Mouse (Mus musculus) embryo, embryonic 9.5 days (tissue): ENCODE data around the gene Myrf.

Experiments used
- DNase-seq: peaks from one replicate; pipeline ENCODE4 v3.0.0-alpha.2; 2017; ENCODE audit errors: extremely low spot score

The Myrf gene

DNA sequence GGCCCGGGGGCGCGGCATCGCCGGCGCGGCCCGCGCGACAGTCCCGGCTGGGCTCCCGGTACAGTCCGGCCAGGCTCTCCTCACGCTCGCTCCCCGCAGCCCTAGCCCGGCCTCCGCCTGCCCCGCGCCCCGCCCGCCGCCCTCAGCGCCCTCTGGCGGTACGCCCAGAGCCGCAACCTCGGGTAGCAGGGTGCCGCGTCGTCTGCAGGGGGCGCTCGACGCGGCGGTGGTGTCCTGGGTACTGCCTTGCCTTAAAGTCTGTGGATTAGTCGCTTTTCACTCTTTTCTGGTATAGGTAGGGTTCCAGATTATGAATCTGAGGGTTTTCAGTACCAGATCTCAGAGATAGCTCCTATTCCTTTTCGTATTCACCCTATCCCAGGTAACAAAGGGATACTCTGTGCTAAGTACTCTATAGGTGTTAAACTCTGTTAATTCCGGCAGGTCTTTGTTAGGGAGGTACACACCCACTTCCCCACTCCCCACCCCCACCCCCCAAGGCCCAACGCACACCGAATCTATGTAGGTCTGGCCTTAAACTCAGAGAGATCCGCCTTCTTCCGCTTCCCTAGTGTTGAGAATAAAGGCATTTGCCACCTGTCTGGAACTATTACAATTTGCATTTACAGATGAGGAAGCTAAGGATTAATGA is at the start of gene Myrf:
Myrf (minus strand) TSS at position 95 of the 652 bp plus-strand sequence.
- DNase-seq: peak; percentile 87

GRCm38 (mm10) chr19:10289609-10290150 is 49.1 kb upstream of the Myrf start:
- no peak for DNase-seq

DNA sequence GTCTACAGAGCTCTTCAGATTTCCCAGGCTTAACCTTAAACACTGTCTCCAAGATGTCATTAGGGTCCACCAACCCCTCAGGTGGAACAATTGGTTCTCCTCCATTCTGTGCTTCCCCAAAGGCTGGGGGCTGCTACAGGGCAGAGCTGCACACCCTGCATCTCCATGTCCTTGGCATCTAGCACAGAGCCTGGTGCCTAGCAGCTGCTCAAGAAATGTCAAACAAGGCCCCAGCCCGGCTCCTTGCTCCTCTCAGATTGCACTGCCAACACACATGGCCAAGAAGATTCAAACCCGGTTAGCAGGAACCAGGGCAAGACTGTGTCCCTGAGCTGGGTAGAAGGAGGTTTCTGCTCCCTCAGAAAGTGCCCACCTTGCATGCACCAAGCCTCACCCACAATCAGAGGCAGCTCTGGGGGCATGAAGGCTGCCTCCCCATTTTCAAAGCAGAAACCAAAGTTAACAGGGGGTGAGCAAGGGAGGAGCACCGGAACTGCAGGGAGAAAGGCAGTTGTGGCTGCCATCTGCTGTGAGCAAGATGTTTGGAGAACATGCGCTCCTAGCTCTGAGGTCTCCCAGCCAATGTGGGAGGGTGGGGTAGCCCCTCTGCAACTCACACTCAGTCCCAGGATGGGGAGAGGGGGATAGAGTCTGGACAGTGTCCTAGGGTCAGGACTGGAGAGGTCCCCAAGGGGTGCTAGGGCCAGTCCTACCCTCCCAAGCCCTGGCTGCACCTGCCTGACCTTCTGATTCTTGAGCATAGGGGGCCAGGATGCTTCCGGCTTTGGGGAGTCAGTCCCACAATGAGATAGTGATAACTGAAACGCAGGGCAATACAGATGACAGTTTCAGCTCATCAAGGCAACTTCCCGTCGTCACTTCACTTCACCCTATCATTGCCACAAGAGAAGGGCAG is 47.8 kb upstream of the Myrf start:
- DNase-seq: no peak

DNA sequence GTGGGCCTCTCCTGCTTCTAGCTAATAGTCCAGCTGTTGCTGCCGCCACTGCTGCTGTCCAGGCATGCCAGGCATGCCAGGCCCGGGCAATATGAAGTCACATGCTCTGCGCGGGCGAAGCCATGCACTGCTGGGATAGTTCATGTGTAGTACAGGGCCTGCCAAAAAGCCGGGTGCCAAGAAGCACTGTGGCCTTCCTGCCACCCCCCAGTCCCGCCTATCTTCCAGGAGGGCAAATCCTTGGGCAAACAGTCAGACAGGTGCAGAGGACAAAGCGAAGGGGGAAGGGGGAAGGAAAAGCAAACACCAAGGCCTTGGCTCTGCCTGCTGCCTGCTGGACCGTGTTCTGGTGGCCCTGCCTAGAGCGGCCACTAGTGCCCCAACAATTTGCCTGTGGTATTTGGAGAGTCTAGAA is 45.9 kb upstream of the Myrf start:
- no peak for DNase-seq

GRCm38 (mm10) chr19:10280771-10281540 is 40.4 kb upstream of the Myrf start:
- no peak for DNase-seq

DNA sequence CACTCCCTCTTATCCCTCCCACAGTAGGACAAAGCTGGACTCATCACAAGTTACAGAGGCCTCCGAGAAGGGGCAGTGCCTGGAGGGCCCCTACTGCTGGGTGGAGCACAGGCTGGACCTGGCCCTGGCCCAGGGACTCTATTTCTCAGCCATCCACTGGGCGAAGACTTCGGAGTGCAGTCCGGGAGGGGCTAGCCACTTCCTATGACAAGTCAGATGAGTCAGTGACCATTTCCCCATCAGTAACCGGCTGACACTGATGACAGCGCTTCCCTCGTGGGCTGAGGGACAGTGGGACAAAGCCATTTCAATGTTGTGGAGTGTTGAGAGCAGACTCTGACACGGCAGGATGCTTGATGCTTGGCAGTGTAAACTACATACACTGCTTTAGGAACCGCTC is 39.1 kb upstream of the Myrf start:
- no peak for DNase-seq

DNA sequence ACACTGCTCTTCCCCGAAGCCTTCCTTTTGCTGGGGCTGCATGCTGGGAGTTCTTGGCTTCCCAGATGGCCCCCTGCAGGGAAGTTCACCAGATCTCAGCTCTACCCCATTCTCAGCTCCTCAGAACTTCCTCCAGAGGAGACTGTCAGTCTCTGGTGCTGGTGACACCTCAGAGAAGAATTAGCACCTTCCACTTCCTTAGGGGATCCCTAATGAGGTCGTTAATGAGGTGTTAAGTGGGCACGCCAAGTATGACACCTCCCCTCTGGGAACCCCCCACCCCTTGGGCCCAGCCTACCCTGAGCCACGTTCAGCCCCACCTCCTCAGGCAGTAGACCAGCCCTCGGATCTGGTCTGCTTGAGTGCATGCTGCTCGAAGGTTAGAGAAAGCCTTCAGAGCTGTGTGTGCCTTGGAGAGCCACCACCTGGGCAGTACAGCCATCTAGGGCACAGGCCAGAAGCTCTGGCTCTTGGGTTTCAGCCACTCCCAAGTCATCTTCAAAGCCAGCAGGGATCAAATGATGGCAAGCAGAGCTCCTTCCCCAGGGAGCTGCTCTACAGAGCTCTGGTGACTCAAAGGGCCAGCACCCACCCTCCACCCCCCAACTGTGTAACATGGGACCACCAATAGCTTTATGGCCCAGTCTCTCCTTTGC is 38.2 kb upstream of the Myrf start:
- DNase-seq: no peak

GRCm38 (mm10) chr19:10277759-10278158 is 37.2 kb upstream of the Myrf start:
- no peak for DNase-seq

DNA sequence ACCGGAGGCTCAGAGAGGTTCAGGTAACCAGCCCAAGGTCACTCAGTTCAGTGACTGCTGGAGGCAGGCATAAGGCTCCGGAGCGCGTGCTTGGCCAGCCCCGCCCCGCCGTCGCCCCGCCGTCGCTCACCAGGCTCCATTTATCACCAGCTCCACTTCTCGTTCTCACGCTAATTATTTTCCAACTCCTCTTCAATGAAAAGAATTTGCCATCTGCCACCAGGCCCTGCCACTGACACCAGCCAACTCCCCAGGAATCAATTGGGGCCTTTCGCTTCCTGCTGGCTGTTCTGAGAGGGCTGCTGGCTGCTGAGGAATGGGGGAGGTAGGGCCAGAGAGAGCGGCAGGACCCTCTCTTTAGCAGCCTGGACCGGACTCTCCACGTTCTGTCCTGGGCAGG is 36.8 kb upstream of the Myrf start:
- peak; percentile 50 for DNase-seq

GRCm38 (mm10) chr19:10276483-10277144 is 36.1 kb upstream of the Myrf start:
- DNase-seq: no peak

- no peak for DNase-seq
Measured at GRCm38 (mm10) chr19:10274056-10274455, 33.5 kb upstream of the Myrf start.

- DNase-seq: peak; percentile 46
Measured at GRCm38 (mm10) chr19:10272746-10273145, 32.2 kb upstream of the Myrf start.

DNA sequence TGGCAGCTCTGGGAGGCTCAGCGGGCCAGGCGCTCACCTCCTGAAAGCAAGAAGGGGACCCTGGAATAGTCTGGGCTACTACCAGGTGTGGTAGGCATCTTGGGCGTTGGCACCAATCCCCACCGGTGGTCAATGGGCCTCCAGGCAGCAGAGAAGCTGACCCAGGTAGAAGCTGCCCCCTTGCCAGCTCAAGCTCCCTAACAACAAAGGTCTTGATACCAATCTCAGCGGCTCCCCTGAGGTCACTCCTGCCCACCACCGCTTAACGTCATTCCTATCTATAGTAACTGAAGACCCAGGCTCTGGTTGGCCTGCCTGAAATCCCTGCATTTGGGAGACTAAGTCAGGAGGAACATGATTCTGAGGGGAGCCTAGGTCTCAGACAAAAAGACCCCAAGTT is 31.0 kb upstream of the Myrf start:
- DNase-seq: no peak

- DNase-seq: no peak
Measured at GRCm38 (mm10) chr19:10270356-10270755, 29.8 kb upstream of the Myrf start.

GRCm38 (mm10) chr19:10268851-10269250 is 28.3 kb upstream of the Myrf start:
- no peak for DNase-seq

DNA sequence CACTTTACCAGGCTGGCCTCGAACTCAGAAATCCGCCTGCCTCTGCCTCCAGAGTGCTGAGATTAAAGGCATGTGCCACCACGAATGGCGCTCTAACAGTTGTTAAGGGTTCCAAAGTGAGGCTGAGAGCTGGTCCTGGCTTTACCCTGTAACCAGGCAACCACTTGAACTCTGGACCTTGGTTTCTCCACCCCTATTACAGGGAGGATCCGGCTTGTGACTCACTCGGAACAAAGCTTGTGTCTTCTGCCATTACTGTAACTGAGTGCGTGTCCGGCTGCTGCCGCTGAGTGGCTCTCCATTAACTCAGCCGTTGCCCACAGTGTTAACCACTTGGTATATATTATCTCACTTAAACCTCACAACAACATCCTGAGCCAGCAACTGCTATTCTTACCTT is 27.4 kb upstream of the Myrf start:
- DNase-seq: no peak

- no peak for DNase-seq
Measured at GRCm38 (mm10) chr19:10267057-10267456, 26.5 kb upstream of the Myrf start.

GRCm38 (mm10) chr19:10266196-10266850 is 25.8 kb upstream of the Myrf start:
- DNase-seq: peak; percentile 80

DNA sequence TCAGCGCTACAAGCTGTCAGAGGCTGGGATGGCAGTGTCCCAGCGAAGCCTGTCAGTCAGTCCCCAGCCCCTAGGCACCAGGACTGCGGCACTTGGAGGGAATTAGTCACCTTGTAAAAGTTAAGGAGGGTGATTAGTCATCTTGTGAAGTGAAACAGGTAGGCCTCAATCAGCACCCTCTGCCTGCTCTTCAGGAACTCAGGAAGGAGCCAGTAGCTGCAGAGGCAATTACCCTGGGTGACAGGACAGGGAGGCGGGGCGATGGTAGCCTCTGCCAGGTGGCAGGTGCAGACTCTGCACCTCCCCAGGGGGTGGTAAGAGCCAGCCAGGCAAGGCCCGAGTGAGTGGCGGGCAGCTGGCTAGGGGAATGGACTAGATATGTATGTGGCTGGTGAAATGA is 20.8 kb upstream of the Myrf start:
- no peak for DNase-seq

GRCm38 (mm10) chr19:10258279-10259011 is 17.9 kb upstream of the Myrf start:
- peak; percentile 84 for DNase-seq
